Mouse (Mus musculus) ES-Bruce4 (cell line): ENCODE measurements around the gene Ptges3.

Experiments used
- CTCF ChIP-seq: IDR thresholded peaks from one replicate; pipeline ENCODE4 v1.8.1; 2011; ENCODE audit warnings: low read depth, low read length
- POLR2A ChIP-seq: IDR thresholded peaks from one replicate; pipeline ENCODE4 v1.8.1; 2011; ENCODE audit warnings: low read length; ENCODE audit not compliant: insufficient read depth

DNA sequence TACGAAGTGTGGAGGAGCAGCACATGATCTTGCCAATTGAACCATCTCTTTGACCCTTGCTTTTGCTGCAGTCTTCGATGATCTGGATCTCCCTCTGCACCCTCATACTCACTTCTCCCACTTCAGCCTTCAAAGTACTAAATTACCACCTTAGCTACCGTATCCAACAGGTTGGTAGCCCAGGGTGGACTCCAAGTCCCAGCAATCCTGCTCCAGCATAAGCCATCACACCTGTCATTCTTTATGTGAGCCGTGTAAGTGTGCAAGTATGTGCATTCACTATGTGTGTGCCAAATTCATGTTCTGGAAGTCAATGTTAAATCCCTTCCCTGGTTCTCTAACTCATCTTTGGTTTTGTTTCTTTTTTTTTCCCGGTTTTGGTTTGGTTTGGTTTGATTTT lies 7.2 kb upstream of the Ptges3 start:
- no peak for TF ChIP-seq CTCF
- TF ChIP-seq POLR2A = no peak
